Comparison of ENCODE assay signal across 8 mouse cellular contexts in genomic region chr6:40303379-40303778, GRCm38 (mm10). TPM values are rescaled to one million over a fixed set of nuclear protein-coding genes. Genes with fewer than 3 reads are reported as not detected.
DNase-seq lines count a peak whose midpoint lies in the region; ATAC-seq and TF ChIP-seq lines count a peak whose summit lies in the region.

No protein-coding gene starts in this region.

- H3K27me3 ChIP-seq in cerebellum, adult 2 months (ENCODE audit: control insufficient read depth, insufficient read depth, low read length), result no peaks in the 10 kb centered on the region

- H3K4me3 ChIP-seq in cerebellum, adult 2 months (replicated peaks; ENCODE audit: insufficient read depth, low read depth, low read length), result no peak overlapping the region

- H3K4me1 ChIP-seq in cerebellum, adult 2 months (ENCODE audit: control insufficient read depth, insufficient read depth, low read length), result no peaks in the 10 kb centered on the region

- 13% methylated on average over 6 of the region's 6 CpGs for WGBS in cerebellum, adult 2 months

- no peak overlapping the region for H3K27ac ChIP-seq in cerebellum, adult 2 months (ENCODE audit: insufficient read depth, low read length)

- TF ChIP-seq CTCF in cerebellum, adult 2 months (IDR thresholded peaks at IDR 0.05; ENCODE audit: borderline replicate concordance, insufficient read depth, low read depth, low read length), result peak; percentile 77

- DNase-seq in urinary bladder, postnatal 36 days (ENCODE audit: low spot score in 2 of 2), result peak; percentile 6 to 16
- no peak for DNase-seq in urinary bladder, adult 18-20 months (ENCODE audit: low spot score in 2 of 2)
- DNase-seq in cerebellum, adult 2 months, result peak; percentile 72 to 75
- peak; percentile 70 to 93 for DNase-seq in frontal cortex, adult 2 months (ENCODE audit: extremely low spot score in 1 of 2, low spot score in 1 of 2)
- peak; percentile 72 to 75 for DNase-seq in kidney, postnatal 4 days
- DNase-seq in lung, postnatal 10 days, result peak; percentile 65
- peak; percentile 80 for DNase-seq in right cerebral cortex, postnatal 4 days

- TF ChIP-seq POLR2A in cerebellum, adult 2 months (IDR thresholded peaks at IDR 0.05; ENCODE audit: borderline replicate concordance, insufficient read depth, low read length), result no peak

- no peak for ATAC-seq in megakaryocyte progenitor cell, adult 5-6 weeks (replicated peaks; ENCODE audit: poor library complexity)

RNA-seq across cellular contexts. Expression of gene Agk, which starts 21.6 kb away (rescaled TPM):
- 34.8 and 40.9 TPM in 2 replicates for polyA plus RNA-seq in cerebellum, adult 2 months (2012; rRNA removed)
- polyA plus RNA-seq in frontal cortex, adult 2 months (2012; rRNA removed), result 29.9 and 33.9 TPM in 2 replicates
- 24.7 and 29.7 TPM in 2 replicates for total RNA-seq in megakaryocyte progenitor cell, adult 5-6 weeks (2015)
- total RNA-seq in megakaryocyte progenitor cell, adult 5-6 weeks (2017), result 30.0 and 45.8 TPM in 2 replicates

Comparison
In these comparisons a context has a peak if more than half of its experiments do, and no peak if none do; other contexts are left out.
1. DNase-seq: peak in urinary bladder, postnatal 36 days (2 of 2), cerebellum, adult 2 months (2 of 2), frontal cortex, adult 2 months (2 of 2), kidney, postnatal 4 days (2 of 2), lung, postnatal 10 days (single experiment) and right cerebral cortex, postnatal 4 days (single experiment); none in urinary bladder, adult 18-20 months (0 of 2).